Mouse (Mus musculus): Measurements from ENCODE around the gene Pde4dip.

The Pde4dip gene

GRCm38 (mm10) chr3:97844163-97844820 is 44.2 kb downstream of the Pde4dip start:
- no peak for DNase-seq (ENCODE audit: low read depth, low spot score)

DNA sequence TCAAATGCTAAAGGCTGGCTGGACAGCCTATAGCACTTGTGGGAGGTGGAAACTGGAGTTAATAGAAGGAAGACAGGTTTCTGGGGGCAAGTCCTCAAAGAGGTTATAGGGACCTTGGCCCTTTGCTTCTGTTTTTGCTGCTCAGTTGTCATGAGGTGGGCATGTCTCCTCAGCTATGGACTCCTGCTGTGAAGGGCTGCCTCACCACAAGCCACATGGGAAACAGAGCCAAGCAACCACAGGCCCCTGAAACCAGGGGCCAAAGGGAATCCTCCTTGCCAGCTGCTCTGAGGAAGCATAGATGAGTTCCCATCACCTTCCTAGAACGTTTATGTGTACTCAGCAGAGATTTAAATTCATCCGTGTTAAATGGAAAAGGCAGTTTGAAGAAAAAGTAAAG is 45.9 kb downstream of the Pde4dip start:
- no peak for DNase-seq (ENCODE audit: low read depth, low spot score)

DNA sequence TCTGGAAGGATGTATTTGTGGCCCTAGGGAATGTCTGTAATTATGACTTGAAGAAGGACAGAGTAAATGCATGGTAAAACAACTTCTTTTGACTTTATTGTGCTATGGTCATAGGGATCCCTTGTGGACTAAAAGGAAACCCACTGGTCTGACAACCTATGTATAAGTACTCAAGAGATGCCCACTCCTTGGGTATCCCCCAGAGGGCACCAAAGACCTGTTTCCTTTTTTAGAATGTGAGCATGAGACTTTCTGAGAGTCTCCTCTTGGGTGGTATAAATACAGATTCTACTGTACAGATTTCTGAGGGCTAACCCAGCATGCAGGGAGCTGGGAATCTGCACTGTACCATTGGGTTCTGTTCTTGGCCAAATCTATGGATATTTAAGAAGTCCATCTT is 48.1 kb downstream of the Pde4dip start:
- no peak for DNase-seq (ENCODE audit: low read depth, low spot score)

DNA sequence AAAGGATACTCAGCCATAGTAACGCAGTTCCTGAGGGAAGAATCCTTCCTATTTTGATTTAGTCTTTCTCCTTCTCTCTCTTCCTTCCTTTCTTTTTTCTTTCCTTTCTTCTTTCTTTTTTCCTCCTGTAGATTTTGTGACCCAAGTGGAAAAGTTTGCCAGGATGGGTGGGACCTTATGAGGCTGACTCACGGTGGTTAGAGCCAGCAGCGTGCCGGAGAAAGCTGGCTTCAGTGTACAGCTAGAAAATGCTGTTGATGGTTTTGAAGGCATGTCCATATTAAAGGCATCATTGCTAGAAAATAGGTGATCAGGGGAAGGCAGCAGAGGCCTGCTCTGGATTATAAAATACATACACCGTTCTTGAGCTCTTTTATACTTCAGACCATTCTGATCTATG is 52.6 kb downstream of the Pde4dip start:
- no peak for DNase-seq (ENCODE audit: low read depth, low spot score)

DNA sequence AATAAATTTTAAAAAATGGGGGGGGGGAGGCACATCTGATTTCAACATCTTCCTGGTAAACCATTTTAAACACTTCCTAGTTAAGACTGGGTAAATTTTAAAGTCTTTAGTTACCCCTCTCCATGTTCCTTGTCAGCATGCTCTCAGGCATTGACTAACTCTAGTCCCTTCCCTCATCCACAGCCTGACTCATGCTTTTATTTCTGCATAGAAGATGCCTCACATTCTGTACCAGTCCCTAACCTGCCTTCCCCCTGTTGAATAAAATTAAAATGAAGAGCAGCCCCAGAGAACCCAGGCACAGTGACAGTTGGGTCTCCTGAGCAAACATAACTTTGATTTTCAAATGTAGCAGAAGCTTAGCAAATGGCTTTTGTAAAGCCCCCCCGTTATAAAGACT is 53.9 kb downstream of the Pde4dip start:
- no peak for DNase-seq (ENCODE audit: low read depth, low spot score)

DNA sequence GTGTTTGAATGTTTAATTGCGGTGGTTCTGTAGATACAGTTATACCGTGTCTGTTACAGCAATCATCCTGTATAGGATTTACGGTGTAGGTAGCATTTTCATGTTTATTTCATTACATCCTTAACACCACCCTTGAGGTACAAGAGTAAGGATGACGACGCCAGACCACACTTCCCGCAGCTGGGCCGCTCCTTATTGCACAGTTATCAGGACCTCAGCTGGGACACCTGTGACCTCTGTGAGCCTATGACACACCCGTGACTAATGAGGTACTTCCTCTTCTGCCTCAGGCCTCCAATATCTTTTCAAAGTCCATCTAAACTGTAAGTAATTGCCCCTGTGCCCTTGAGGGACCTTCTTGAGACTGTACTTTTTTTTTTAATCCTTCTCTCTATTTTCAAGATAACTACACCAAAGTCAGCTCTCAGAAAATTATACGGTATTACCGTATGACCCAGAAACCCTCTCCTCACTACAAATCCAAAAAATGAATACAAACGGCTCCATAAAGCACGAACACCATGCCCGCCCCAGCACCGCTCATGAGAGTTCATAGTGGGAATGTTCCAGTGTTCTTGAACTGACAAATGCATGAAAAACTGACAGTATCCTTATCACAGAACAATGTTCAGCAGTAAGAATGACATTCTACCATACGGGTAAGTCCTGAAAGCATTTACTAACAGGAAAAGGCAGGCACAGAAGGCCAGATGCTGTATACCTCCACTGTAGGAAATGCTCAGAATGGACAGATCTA is 56.8 kb downstream of the Pde4dip start:
- no peak for DNase-seq (ENCODE audit: low read depth, low spot score)

- no peak for DNase-seq (ENCODE audit: low read depth, low spot score)
Measured at GRCm38 (mm10) chr3:97830622-97831021, 57.9 kb downstream of the Pde4dip start.

- no peak for DNase-seq (ENCODE audit: low read depth, low spot score)
Measured at GRCm38 (mm10) chr3:97830122-97830521, 58.4 kb downstream of the Pde4dip start.

DNA sequence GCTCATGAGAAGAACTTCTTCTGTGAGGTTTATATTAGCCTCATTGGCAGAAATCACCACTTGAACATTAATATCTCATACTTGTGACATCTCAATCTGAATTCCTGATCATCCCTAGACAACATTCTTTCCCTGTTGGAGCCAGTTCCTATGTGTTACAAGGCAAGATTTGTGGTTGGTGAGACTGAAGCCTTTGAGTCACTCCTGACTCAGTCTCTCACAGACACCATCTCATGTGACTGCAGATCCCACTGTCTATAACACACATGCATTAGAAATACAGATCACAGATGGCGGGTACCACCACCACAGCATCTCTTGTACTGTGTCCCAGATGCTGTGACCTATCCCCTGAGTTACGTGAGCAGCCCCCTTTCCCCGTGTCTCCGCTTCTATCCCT is 60.2 kb downstream of the Pde4dip start:
- DNase-seq (ENCODE audit: low read depth, low spot score), result no peak

DNA sequence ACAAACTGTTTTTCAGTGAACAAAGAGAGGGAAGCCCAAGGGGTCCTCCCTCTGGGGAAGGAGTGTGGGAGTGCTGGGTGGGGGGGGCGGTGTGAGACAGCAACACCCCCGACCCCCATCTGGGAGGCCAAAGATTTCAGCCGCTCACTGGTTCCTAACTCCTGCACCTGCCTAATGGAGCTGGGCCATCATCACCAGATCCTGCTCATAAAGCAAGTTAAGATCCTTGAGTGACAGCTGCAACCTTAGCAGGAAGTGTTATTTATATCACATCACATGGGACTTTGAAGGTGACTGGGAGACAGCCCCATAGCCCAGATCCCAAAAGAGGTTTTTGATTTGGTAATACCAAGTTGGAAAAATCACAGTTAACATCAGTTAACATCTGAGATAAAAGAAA is 63.3 kb downstream of the Pde4dip start:
- DNase-seq (ENCODE audit: low read depth, low spot score), result no peak

DNA sequence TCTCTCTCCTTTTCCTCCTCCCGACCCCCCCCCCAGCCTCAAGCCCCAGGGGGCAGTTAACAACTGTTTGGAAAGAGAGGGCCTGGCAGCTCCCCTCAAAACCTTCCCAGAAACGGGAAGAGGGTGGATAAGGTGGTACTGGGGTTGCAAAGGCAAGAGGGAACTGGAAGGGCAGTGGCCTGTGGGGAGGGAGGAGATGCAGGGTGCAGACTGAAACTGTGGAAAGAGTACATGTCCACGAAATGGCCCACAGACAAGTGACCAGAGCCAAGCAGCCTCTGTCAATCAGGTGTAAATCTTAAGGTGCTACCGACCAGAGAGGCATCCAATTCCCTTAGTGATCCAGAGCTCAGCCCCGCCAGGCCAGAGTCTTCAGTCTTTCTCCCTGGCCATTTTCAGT is 63.8 kb downstream of the Pde4dip start:
- DNase-seq (ENCODE audit: low read depth, low spot score), result no peak

- peak; percentile 29 for DNase-seq (ENCODE audit: low read depth, low spot score)
Measured at GRCm38 (mm10) chr3:97824011-97824711, 64.3 kb downstream of the Pde4dip start.

- DNase-seq (ENCODE audit: low read depth, low spot score), result no peak
Measured at GRCm38 (mm10) chr3:97823438-97823837, 65.1 kb downstream of the Pde4dip start.

- peak; percentile 50 for DNase-seq (ENCODE audit: low read depth, low spot score)
Measured at GRCm38 (mm10) chr3:97819050-97819449, 69.5 kb downstream of the Pde4dip start.

DNA sequence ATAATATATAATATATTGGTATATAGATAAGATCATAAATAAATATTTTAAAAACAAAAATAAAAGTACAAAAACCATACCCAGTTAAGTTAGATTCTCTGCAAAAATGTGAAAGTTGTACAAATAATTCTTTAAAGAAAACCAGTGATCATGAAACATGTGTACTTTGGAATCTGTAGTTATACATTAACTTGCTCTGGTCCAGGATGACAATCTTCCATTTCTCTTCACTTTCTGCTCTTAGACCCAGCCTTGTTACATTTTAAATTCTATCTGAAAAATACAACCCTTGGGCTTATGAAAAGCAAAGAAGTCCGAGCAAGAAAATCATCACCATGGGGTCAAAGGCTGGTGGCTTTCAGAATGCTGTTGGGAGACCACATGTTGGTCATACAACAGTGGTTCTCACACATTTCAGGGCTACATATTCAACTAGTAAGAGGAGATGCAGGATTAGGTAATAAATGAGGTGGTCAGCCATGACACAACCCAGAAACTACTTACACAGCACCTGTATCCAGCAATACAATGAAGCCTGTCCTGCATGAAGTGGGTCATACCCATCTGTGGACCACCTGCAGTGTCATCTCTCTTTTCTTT is 70.0 kb downstream of the Pde4dip start:
- DNase-seq (ENCODE audit: low read depth, low spot score), result no peak

- DNase-seq (ENCODE audit: low read depth, low spot score), result peak; percentile 52
Measured at GRCm38 (mm10) chr3:97811651-97812399, 76.7 kb downstream of the Pde4dip start.

DNA sequence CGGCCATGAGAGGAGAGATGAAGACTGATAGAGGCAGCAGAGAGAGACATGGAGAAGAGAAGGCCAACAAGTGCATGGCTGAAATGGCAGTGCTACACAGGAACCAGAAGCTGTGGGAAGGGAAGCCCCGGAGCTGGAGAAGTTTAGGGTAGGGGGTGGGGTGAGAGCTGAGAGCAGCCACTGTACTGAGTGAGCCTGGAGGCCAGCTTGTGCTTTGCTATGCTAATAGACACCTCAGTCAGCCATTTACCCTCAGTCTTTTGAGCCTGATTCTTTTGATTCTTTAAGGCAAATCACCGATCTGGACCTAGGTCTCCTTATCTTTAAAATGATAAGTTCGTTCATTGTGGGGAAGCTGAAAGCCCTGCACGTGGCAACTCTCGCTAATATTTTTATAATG is 77.3 kb downstream of the Pde4dip start:
- peak; percentile 73 for DNase-seq (ENCODE audit: low read depth, low spot score)

DNA sequence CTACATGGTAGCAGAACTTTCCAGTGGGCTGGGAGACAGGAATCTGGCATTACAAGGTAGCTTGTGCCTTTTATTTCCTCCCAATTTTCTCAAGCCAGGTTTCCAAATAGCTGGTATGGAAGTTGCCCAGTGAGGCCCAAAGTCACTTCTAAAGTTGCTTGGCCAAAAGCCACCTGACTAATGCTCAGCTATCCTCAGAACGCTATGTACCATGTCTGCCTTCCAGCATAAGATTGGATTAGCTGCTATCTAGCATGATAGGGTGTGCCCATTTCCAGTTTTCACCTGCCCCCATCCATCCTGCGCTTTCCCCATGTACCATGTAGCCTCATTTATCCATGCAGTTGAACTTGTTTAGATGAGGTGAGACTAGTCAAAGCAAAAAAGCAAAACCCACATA is 78.2 kb downstream of the Pde4dip start:
- DNase-seq (ENCODE audit: low read depth, low spot score), result no peak

GRCm38 (mm10) chr3:97805559-97805958 is 82.9 kb downstream of the Pde4dip start:
- DNase-seq (ENCODE audit: low read depth, low spot score), result no peak

GRCm38 (mm10) chr3:97803675-97804074 is 84.8 kb downstream of the Pde4dip start:
- DNase-seq (ENCODE audit: low read depth, low spot score), result no peak

- DNase-seq (ENCODE audit: low read depth, low spot score), result no peak
Measured at GRCm38 (mm10) chr3:97802927-97803326, 85.6 kb downstream of the Pde4dip start.

GRCm38 (mm10) chr3:97802297-97802696 is 86.2 kb downstream of the Pde4dip start:
- DNase-seq (ENCODE audit: low read depth, low spot score), result no peak
